Mouse (Mus musculus): ENCODE results near the gene Itprid2. TPM values are rescaled to one million over a fixed set of nuclear protein-coding genes. Genes with fewer than 3 reads are reported as not detected.

Itprid2 gene
- polyA plus RNA-seq, 1 experiment from 2014 or later: 6.5 TPM

DNA sequence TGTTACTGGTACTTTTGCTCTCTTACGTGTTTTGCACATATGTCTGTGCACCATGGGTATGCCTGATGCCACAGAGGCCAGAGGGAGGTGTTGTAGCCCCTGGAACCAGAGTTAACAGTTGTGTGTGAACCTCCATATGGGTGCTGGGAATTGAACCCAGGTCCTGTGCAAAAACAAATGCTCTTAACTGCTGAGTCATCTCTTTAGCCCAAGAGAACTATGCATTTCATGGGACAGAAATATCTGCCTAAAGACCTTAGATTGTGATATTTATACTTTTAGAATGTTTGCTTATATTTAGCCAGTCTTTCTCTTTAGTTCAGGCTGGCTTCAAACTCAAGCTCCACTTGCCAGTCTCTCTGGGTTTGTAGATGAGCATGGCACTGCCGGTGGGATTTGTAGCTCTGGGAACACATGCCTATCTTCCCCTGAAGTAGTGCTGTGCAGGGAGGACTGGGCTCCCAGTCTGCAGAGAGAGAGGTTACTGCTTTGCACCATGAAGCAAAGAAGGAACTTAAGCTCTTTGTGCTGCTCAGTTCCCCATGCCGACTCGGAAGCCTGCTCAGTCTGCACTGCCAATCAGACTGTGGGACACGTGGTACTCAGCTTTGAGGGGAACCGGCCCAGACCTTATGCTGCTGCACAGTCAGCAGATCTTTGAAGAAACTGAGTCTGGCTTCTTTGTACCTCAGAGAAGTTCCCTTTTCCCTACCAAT is 18.1 kb downstream of the Itprid2 start:
- no peaks in the 10 kb centered on the region for H3K4me1 ChIP-seq
- 80% methylated on average over 6 of the region's 6 CpGs for WGBS
- H3K36me3 ChIP-seq: peaks cover 50% of the 10 kb centered on the region
- no peaks in the 10 kb centered on the region for H3K9me3 ChIP-seq
- no peaks in the 10 kb centered on the region for H3K27me3 ChIP-seq (ENCODE audit: insufficient read depth, poor library complexity, severe bottlenecking)
- H3K4me3 ChIP-seq: no peak overlapping the region
- H3K27ac ChIP-seq: no peak overlapping the region
- DNase-seq (ENCODE audit: low spot score): no peak

DNA sequence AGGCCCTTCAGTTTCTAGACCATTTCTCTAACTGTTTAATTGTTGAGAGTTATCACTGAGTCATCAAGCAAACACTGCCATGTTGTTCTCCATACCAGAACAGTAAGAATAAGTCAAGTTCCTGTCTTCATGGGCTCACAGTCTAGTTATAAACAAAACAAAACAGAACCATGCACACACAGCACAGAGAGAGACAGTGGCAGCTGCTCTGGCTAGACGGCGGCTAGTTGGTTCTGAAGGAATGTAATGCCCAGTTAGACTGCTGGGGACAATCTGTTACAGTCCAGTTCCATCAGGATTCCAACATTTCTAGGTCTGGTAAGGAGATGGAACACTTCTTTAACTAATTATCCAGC is 18.6 kb downstream of the Itprid2 start:
- no peak for DNase-seq (ENCODE audit: low spot score)
- Histone ChIP-seq H3K4me1 (no peaks in the 10 kb centered on the region), H3K36me3 (peaks cover 56% of the 10 kb centered on the region), H3K27ac (no peak overlapping the region), H3K9me3 (no peaks in the 10 kb centered on the region), H3K27me3 (ENCODE audit: insufficient read depth, poor library complexity, severe bottlenecking) (no peaks in the 10 kb centered on the region), H3K4me3 (no peak overlapping the region)
- WGBS: 88% methylated on average over 2 of the region's 2 CpGs

DNA sequence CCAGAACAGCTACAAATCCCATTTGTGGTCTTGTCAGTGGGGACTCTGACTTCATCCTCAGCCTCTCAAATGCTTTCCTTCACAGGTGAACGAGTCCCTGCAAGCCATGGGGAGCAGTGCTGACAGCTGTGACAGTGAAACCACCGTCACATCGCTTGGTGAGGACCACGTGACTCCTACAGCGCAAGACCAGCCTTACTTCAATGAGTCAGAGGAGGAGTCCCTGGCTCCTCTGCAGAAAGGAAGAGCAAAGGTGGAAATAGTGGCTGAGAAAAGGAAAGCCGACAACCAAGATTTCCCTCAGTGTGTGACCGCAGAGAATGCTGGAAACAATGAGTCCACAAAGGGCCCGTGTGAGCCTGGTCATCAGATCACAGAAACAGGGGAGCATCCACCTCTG is 21.9 kb downstream of the Itprid2 start:
- H3K27ac ChIP-seq: no peak overlapping the region
- H3K36me3 ChIP-seq: peaks cover 75% of the 10 kb centered on the region
- H3K27me3 ChIP-seq (ENCODE audit: insufficient read depth, poor library complexity, severe bottlenecking): no peaks in the 10 kb centered on the region
- DNase-seq (ENCODE audit: low spot score): no peak
- WGBS: 83% methylated on average over 8 of the region's 8 CpGs
- H3K9me3 ChIP-seq: no peaks in the 10 kb centered on the region
- H3K4me3 ChIP-seq: no peak overlapping the region
- H3K4me1 ChIP-seq: no peaks in the 10 kb centered on the region

DNA sequence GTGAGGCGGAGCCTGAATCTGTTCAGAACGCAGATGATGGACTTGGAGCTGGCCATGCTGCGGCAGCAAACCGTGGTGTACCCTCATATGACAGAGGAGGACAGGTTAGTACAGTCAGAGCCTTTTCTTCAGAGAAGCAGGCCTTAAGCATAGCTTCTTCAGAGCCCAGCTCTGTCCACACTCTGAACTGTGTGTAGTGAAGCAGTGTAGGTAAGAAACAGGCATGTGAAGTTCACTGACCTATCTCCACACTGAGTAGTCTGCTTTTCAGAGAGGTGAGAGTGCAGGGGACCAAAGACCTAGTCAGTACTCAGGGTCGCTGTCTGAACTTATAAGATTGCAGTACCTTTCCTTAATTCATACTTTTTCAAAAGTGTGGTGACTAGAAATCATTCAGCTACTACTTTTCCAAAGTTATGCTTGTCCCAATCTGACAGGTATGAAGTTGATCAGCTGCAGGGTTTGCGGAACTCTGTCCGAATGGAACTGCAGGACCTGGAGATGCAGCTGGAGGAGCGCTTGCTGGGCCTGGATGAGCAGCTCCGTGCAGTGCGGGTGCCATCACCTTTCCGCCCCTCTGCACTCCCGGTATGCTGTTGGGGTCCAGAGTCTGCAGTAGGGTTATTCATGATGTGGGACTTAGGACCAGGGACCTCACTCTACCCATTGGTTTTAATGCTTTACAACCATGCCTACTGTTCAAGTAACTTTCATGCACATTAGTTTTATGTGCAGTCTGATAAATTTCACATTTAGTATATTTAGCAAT is 25.4 kb downstream of the Itprid2 start:
- peaks cover 79% of the 10 kb centered on the region for H3K36me3 ChIP-seq
- WGBS: 93% methylated on average over 12 of the region's 12 CpGs

DNA sequence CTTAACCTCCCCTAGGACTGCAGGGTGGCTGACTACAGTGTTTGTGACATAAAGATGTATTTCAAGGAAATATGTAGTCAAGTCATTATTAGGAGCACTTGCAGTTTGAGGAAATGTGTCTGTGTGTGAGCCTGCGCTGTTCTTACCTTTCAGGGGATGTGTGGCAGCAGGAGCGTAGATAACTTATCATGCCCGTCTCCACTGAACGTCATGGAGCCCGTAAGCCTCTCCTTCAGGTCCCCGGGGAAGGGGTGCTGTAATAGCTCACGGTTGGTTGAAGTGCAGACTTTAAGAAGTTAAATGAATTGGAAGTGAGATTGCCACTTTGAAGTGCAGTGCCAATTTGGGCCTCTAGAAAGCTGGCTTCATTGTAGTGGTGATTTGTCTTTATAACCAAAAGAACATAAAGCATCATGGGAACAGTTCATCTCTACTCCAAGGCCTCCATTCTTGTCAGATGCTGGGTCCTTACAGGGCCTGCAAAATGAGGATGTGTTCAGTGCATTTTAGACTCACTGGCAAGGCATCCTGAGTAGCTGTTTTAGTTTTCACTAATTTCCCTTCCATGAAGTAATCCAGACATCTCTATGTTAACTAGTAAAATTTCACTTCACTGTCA is 26.4 kb downstream of the Itprid2 start:
- Histone ChIP-seq H3K27ac (no peak overlapping the region), H3K36me3 (peaks cover 73% of the 10 kb centered on the region), H3K4me1 (no peaks in the 10 kb centered on the region), H3K4me3 (no peak overlapping the region), H3K27me3 (ENCODE audit: insufficient read depth, poor library complexity, severe bottlenecking) (no peaks in the 10 kb centered on the region), H3K9me3 (no peaks in the 10 kb centered on the region)
- DNase-seq (ENCODE audit: low spot score): no peak
- whole genome bisulfite sequencing: 39% methylated on average over 7 of the region's 7 CpGs

More for the DNA sequence above, 25.4 kb downstream of the Itprid2 start:
- no peak overlapping the region for H3K27ac ChIP-seq
- no peaks in the 10 kb centered on the region for H3K4me1 ChIP-seq
- H3K4me3 ChIP-seq: no peak overlapping the region
- DNase-seq (ENCODE audit: low spot score): no peak
- no peaks in the 10 kb centered on the region for H3K9me3 ChIP-seq
- no peaks in the 10 kb centered on the region for H3K27me3 ChIP-seq (ENCODE audit: insufficient read depth, poor library complexity, severe bottlenecking)

DNA sequence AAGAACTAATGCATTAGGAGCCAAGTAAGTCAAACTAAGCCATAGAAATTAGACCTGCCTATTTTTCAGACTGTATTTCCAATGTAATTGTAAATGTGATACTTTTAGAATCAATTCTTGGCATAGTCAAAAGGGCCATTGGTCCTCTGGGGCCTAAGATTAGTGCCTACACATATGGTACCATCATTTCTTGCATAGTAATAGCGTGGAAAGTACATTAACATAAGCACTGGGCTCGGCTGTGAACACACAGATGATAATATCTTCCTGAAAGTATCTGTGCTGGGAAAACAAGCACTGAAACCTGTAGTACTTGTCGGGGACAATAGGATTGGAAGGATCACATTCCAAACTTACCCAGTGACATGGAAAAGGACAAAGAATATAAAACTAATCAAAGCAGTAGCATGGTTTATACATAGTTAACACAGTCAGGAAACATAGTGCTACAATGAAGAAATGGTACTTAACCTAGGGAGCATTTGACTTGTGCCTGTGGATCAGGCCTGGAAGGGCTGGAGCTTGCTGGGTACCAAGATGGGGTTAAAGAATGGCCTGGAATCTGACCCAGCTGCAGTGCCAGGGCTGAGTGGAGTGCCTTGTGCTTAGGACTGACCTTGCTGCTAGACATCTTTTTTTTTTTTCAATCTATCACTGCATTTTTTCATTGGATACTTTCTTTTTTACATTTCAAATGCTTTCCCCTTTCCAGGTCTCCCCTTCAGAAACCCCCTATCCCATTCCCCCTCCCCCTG is 29.6 kb downstream of the Itprid2 start:
- Histone ChIP-seq H3K4me1 (no peaks in the 10 kb centered on the region), H3K27ac (no peak overlapping the region), H3K4me3 (no peak overlapping the region), H3K9me3 (no peaks in the 10 kb centered on the region), H3K36me3 (peaks cover 49% of the 10 kb centered on the region), H3K27me3 (ENCODE audit: insufficient read depth, poor library complexity, severe bottlenecking) (no peaks in the 10 kb centered on the region)
- DNase-seq (ENCODE audit: low spot score): no peak
- 89% methylated on average over 3 of the region's 3 CpGs for WGBS

DNA sequence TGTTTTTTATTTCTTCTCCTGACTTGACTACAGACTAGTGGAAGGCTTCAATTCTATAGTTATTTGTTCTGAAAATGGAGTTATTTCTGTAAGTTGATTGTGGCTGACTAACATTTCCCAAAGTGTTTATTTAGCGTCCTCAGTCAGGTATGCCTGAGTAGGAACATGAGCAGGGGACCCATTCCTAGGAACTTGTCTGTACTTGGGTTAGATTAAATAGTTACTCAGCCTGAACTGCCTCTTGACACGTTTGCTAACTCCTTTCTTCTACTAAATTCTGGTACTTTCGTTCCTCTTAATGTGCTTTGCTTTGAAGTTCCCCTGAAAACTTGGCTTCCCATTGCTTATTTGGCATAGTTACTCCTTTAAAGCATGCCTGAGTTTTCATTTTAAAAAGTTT is 30.3 kb downstream of the Itprid2 start:
- Histone ChIP-seq H3K4me3 (no peak overlapping the region), H3K27ac (no peak overlapping the region), H3K9me3 (no peaks in the 10 kb centered on the region), H3K27me3 (ENCODE audit: insufficient read depth, poor library complexity, severe bottlenecking) (no peaks in the 10 kb centered on the region), H3K4me1 (no peaks in the 10 kb centered on the region), H3K36me3 (peaks cover 42% of the 10 kb centered on the region)
- no peak for DNase-seq (ENCODE audit: low spot score)
- WGBS: 75% methylated on average over 3 of the region's 3 CpGs

DNA sequence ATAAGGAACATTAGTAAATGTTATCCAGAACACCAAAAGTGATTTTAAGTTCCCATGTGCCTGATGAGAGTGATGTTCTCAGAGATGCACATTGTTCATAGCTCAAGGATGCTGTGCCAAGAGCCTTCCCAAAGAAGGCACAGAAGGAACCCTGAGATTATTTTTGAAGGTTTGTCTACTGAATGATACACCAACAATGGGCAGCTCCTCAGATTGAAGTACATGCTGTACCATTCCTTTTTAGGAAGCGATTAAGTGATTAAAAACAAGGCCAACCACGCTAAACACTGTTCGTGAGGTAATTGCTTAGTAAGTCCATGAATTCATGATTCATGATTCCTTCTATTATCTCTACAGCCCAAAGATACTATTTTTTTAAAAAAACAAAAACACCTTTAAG is 40.1 kb downstream of the Itprid2 start:
- no peak for DNase-seq (ENCODE audit: low spot score)
- Histone ChIP-seq H3K4me3 (no peak overlapping the region), H3K9me3 (no peaks in the 10 kb centered on the region), H3K27me3 (ENCODE audit: insufficient read depth, poor library complexity, severe bottlenecking) (no peaks in the 10 kb centered on the region), H3K36me3 (peaks cover 28% of the 10 kb centered on the region; the same call in 1 of the 2 replicates), H3K4me1 (no peaks in the 10 kb centered on the region), H3K27ac (no peak overlapping the region)
- WGBS: 93% methylated on average over 3 of the region's 3 CpGs

DNA sequence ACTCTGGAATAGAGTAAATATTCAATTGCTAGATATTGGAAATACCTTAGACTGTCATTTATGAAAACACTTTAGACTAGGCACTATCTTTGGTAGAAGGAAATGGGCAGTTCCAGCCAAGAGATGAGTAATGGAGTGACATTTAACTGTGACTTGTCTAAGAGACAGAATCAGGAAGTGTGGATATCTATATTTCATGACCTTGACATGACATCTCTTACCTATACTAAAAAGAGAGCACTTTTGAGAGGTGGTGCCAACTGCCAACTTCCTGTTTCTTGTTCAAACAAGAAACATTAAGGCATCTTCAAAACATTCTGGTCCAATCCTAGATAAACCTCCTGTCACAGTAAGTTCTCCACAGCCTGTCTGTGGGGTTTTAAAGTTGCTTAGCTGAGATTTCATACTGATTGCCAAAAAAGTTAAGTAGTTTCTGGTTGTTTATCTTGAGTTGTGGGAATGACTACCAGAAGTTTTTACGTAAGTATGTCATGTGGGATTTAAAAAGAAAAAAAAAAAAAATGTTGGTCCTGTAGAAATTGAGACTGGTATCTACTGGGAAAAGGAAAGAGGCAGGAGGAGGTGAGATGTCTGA is 42.6 kb downstream of the Itprid2 start:
- Histone ChIP-seq H3K36me3 (peaks cover 16% of the 10 kb centered on the region; the same call in 1 of the 2 replicates), H3K27ac (no peak overlapping the region), H3K9me3 (no peaks in the 10 kb centered on the region), H3K4me1 (no peaks in the 10 kb centered on the region), H3K4me3 (no peak overlapping the region), H3K27me3 (ENCODE audit: insufficient read depth, poor library complexity, severe bottlenecking) (no peaks in the 10 kb centered on the region)
- 80% methylated on average over 1 of the region's 1 CpGs for whole genome bisulfite sequencing
- no peak for DNase-seq (ENCODE audit: low spot score)

DNA sequence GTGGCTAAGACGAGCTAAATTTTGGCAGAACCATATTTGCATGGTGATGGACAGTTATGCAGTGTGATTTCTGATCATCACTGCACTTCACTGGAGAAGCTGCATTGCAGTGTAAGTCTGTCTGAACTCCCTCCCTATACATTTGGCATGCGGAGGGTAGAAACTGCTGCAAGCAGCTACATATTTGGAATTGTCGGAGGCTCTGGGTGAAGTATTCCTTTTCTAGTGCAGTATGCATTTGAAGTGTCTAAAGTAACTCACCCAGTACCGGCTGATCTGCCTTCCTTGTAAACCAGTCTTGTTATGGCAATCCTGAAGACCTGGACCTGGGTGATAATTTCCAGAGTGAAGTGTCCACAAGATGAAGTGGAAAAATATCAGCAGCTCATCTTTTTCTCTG is 46.5 kb downstream of the Itprid2 start:
- Histone ChIP-seq H3K27me3 (ENCODE audit: insufficient read depth, poor library complexity, severe bottlenecking) (no peaks in the 10 kb centered on the region), H3K4me1 (no peaks in the 10 kb centered on the region), H3K36me3 (no peaks in the 10 kb centered on the region), H3K27ac (no peak overlapping the region), H3K4me3 (no peak overlapping the region), H3K9me3 (no peaks in the 10 kb centered on the region)
- DNase-seq (ENCODE audit: low spot score): no peak
- 62% methylated on average over 4 of the region's 4 CpGs for WGBS

DNA sequence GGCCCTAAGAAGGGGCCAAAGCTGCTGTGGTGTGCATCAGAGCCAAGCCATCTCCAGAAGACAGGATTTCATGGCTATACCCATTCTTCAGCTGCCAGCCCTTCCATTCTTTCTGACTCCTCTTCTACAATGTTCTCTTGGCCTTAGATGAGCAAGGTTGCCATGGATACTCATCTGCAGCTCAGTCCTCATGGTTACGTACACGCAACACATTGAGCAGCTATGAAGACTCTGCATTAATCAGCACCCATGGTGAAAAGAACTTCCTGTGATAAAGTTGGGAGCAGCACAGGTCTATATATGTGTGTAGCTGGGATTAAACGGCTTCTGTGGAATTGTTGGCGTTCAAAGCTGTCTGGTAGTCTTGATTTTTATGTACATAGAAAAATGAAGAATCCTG is 48.1 kb downstream of the Itprid2 start:
- H3K9me3 ChIP-seq: no peaks in the 10 kb centered on the region
- 87% methylated on average over 4 of the region's 4 CpGs for WGBS
- H3K27ac ChIP-seq: no peak overlapping the region
- no peaks in the 10 kb centered on the region for H3K4me1 ChIP-seq
- no peaks in the 10 kb centered on the region for H3K36me3 ChIP-seq
- no peak for DNase-seq (ENCODE audit: low spot score)
- no peak overlapping the region for H3K4me3 ChIP-seq
- no peaks in the 10 kb centered on the region for H3K27me3 ChIP-seq (ENCODE audit: insufficient read depth, poor library complexity, severe bottlenecking)

DNA sequence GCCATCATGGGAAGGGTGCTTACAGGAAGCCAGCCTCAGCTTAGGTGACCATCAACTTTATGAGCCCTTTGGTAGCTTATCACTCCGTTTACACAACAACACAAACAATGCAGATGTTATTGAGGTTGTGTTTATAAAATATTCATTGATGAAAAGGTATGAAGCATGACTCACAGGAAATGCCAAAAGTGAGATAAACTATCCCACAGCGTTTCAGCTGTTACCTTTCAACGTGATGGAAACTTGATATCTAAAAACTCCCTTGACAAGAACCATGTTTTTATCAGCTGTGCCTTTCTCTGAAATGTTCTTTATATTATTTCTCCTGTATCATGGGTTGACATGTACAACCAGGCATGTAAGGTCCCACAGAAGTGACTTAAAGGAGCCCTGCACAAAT is 55.7 kb downstream of the Itprid2 start:
- Histone ChIP-seq H3K9me3 (no peaks in the 10 kb centered on the region), H3K4me3 (no peak overlapping the region), H3K4me1 (no peaks in the 10 kb centered on the region), H3K36me3 (no peaks in the 10 kb centered on the region), H3K27me3 (ENCODE audit: insufficient read depth, poor library complexity, severe bottlenecking) (no peaks in the 10 kb centered on the region), H3K27ac (no peak overlapping the region)
- 56% methylated on average over 3 of the region's 3 CpGs for WGBS
- no peak for DNase-seq (ENCODE audit: low spot score)
